In genomic region chr8:84193161-84193560, GRCm38 (mm10) we compare ENCODE assay signal across 12 mouse cellular contexts. TPM values are rescaled to one million over a fixed set of nuclear protein-coding genes. Genes with fewer than 3 reads are reported as not detected.
DNase-seq lines count a peak whose midpoint lies in the region; ATAC-seq and TF ChIP-seq lines count a peak whose summit lies in the region.
"Had no signal": no experiment of that assay in that cellular context is flagged by ENCODE, and none has a peak within 500 bp of the region (broad histone marks: within the 10 kb centered on the region; RNA-seq: fewer than 3 reads in every experiment).

No protein-coding gene starts in this region.

- TF ChIP-seq POLR2A in heart, adult 2 months (IDR thresholded peaks at IDR 0.05; ENCODE audit: insufficient read depth, low read depth, low read length): no peak
- no peak for TF ChIP-seq POLR2A in lung, adult 2 months (IDR thresholded peaks at IDR 0.05; ENCODE audit: borderline replicate concordance, extremely low read depth, low read depth, low read length)
- TF ChIP-seq POLR2A in myocyte (IDR thresholded peaks at IDR 0.05; ENCODE audit: insufficient read length, low read depth): no peak

- no peak for ATAC-seq in lung, embryonic 14.5 days (ENCODE audit: insufficient read depth)
- no peak for ATAC-seq in heart, embryonic 16.5 days (replicated peaks; ENCODE audit: extremely low read depth, insufficient read depth, low FRiP score)

- WGBS in heart, adult 2 months: 76% methylated on average over 4 of the region's 4 CpGs
- WGBS in lung, embryonic 14.5 days: 70% methylated on average over 4 of the region's 4 CpGs
- WGBS in lung, adult 2 months: 70% methylated on average over 4 of the region's 4 CpGs
- 75% methylated on average over 4 of the region's 4 CpGs for WGBS in heart, embryonic 16.5 days

- no peak for TF ChIP-seq CTCF in heart, adult 2 months (IDR thresholded peaks at IDR 0.05)
- TF ChIP-seq CTCF in lung, embryonic 14.5 days (IDR thresholded peaks at IDR 0.05; ENCODE audit: low read depth): no peak
- TF ChIP-seq CTCF in lung, adult 2 months (IDR thresholded peaks at IDR 0.05; ENCODE audit: insufficient read depth, low read length): no peak

- no peaks in the 10 kb centered on the region for H3K9me3 ChIP-seq in lung, embryonic 14.5 days (ENCODE audit: low read depth, low read length)
- no peaks in the 10 kb centered on the region for H3K9me3 ChIP-seq in heart, embryonic 16.5 days (replicated peaks; ENCODE audit: control insufficient read depth, low read length)
- H3K9me3 ChIP-seq: hindbrain, embryonic 13.5 days; midbrain, embryonic 12.5 days had no signal

- intact Hi-C loops in heart, adult 2 months (cut with DNase I): no loop called here
- intact Hi-C loops in heart, postnatal 36 days (cut with DNase I): no loop called here

- peak overlapping the region; percentile 97 for H3K27ac ChIP-seq in heart, adult 2 months
- peak overlapping the region; percentile 96 for H3K27ac ChIP-seq in lung, embryonic 14.5 days (ENCODE audit: low read depth)
- peak overlapping the region; percentile 90; the same call in 1 of the 2 replicates for H3K27ac ChIP-seq in heart, embryonic 16.5 days (ENCODE audit: low read length)
- H3K27ac ChIP-seq: liver, embryonic 14.5 days; midbrain, embryonic 12.5 days had no signal

- no peaks in the 10 kb centered on the region for H3K79me2 ChIP-seq in heart, adult 2 months (replicated peaks; ENCODE audit: control insufficient read depth, insufficient read depth, low read length)
- H3K79me2 ChIP-seq in myocyte (ENCODE audit: control insufficient read depth, insufficient read depth): no peaks in the 10 kb centered on the region

- no peak for TF ChIP-seq EP300 in heart, adult 2 months (IDR thresholded peaks at IDR 0.05; ENCODE audit: insufficient read depth, low read depth, low read length)

- peaks cover 18% of the 10 kb centered on the region for H3K4me1 ChIP-seq in heart, adult 2 months (ENCODE audit: control insufficient read depth, insufficient read depth, low read length)
- H3K4me1 ChIP-seq in lung, embryonic 14.5 days (ENCODE audit: insufficient read depth): peaks cover 13% of the 10 kb centered on the region
- H3K4me1 ChIP-seq in lung, adult 2 months (ENCODE audit: control insufficient read depth, insufficient read depth, low read length): peaks cover 14% of the 10 kb centered on the region
- H3K4me1 ChIP-seq in heart, embryonic 16.5 days (ENCODE audit: control insufficient read depth, insufficient read depth, low read length): peaks cover 21% of the 10 kb centered on the region

- no peaks in the 10 kb centered on the region for H3K27me3 ChIP-seq in heart, adult 2 months (ENCODE audit: control insufficient read depth, insufficient read depth, low read length)
- no peaks in the 10 kb centered on the region for H3K27me3 ChIP-seq in lung, embryonic 14.5 days (ENCODE audit: insufficient read depth, low read length)
- no peaks in the 10 kb centered on the region for H3K27me3 ChIP-seq in heart, embryonic 16.5 days (ENCODE audit: control insufficient read depth, insufficient read depth, low read length)
- no peaks in the 10 kb centered on the region for H3K27me3 ChIP-seq in myocyte (ENCODE audit: control insufficient read depth, insufficient read depth, insufficient read length)
- H3K27me3 ChIP-seq: Patski had no signal

- H3ac ChIP-seq in myocyte (ENCODE audit: control insufficient read depth, insufficient read length): no peak overlapping the region

- no peak overlapping the region for H3K9ac ChIP-seq in heart, adult 2 months (ENCODE audit: low read depth, low read length)
- H3K9ac ChIP-seq in lung, embryonic 14.5 days: no peak overlapping the region
- H3K9ac ChIP-seq in heart, embryonic 16.5 days (ENCODE audit: low read length): no peak overlapping the region
- H3K9ac ChIP-seq: midbrain, embryonic 12.5 days had no signal

- peak overlapping the region; percentile 61; the same call in 1 of the 2 replicates for H3K4me2 ChIP-seq in lung, embryonic 14.5 days
- no peak overlapping the region for H3K4me2 ChIP-seq in heart, embryonic 16.5 days (ENCODE audit: low read depth, low read length)
- H3K4me2 ChIP-seq in myocyte (ENCODE audit: low read depth): peak overlapping the region; percentile 19

- no peak overlapping the region for H3K4me3 ChIP-seq in heart, adult 2 months
- no peak overlapping the region for H3K4me3 ChIP-seq in lung, embryonic 14.5 days (ENCODE audit: low read depth, low read length)
- no peak overlapping the region for H3K4me3 ChIP-seq in lung, adult 2 months (replicated peaks; ENCODE audit: extremely low read depth, low read depth, low read length)
- no peak overlapping the region for H3K4me3 ChIP-seq in heart, embryonic 16.5 days (ENCODE audit: low read length)
- peak overlapping the region; percentile 15 for H3K4me3 ChIP-seq in myocyte

- no peaks in the 10 kb centered on the region; the same call in 1 of the 2 replicates for H3K36me3 ChIP-seq in heart, adult 2 months (ENCODE audit: control insufficient read depth, insufficient read depth, low read length)
- no peaks in the 10 kb centered on the region for H3K36me3 ChIP-seq in lung, embryonic 14.5 days (ENCODE audit: insufficient read depth)
- H3K36me3 ChIP-seq in heart, embryonic 16.5 days (ENCODE audit: control insufficient read depth, insufficient read depth): no peaks in the 10 kb centered on the region
- H3K36me3 ChIP-seq in myocyte (ENCODE audit: control insufficient read depth, insufficient read depth): no peaks in the 10 kb centered on the region
- H3K36me3 ChIP-seq: hindbrain, embryonic 13.5 days; midbrain, embryonic 12.5 days had no signal

- no peak for DNase-seq in heart, adult 2 months
- no peak for DNase-seq in heart, postnatal 36 days
- no peak for DNase-seq in lung, embryonic 14.5 days
- no peak for DNase-seq in lung, adult 2 months
- no peak for DNase-seq in right cerebral cortex, postnatal 36 days (ENCODE audit: low spot score in 2 of 2)
- DNase-seq in thymus, postnatal 4 days: no peak

TF ChIP-seq in myocyte, 11 proteins besides CTCF, POLR2A, EP300 and RAD21:
- TF ChIP-seq TCF12 (IDR thresholded peaks at IDR 0.05; ENCODE audit: insufficient read depth, poor library complexity, severe bottlenecking): no peak
- no peak for TF ChIP-seq MYOD1 (IDR thresholded peaks at IDR 0.05; ENCODE audit: control insufficient read depth in 1 of 3, insufficient read length in 2 of 3, low read depth in 2 of 3)
- TF ChIP-seq MYOG (IDR thresholded peaks at IDR 0.05; ENCODE audit: control insufficient read depth in 1 of 3, insufficient read depth in 1 of 3, insufficient read length in 2 of 3, low read depth in 2 of 3): no peak
- no peak for TF ChIP-seq CEBPB (IDR thresholded peaks at IDR 0.05; ENCODE audit: insufficient read depth, poor library complexity, severe bottlenecking)
- TF ChIP-seq USF1 (IDR thresholded peaks at IDR 0.05; ENCODE audit: low read depth): no peak
- no peak for TF ChIP-seq SRF (IDR thresholded peaks at IDR 0.05; ENCODE audit: control insufficient read depth, insufficient read length, low read depth)

RNA-seq across cellular contexts. Expression of gene Nanos3, which starts 8.1 kb away (rescaled TPM):
- total RNA-seq in heart, adult 2 months (2021): 1 to 10 TPM in 1 of 2 experiments, not detected in 1; 1.9 TPM
- 0.61 TPM in 1 of 2 replicates, not detected in the other for polyA plus RNA-seq in heart, adult 2 months (2012; rRNA removed)
- under 1 TPM; 0.80 to 0.95 TPM for total RNA-seq in heart, postnatal 36 days (2021)
- 2.8 and 4.2 TPM in 2 replicates for polyA plus RNA-seq in lung, embryonic 14.5 days (2014; fragmentation: Nextera tagmentation; extraction: Ambion mirVana)
- 0.18 and 0.54 TPM in 2 replicates for polyA plus RNA-seq in lung, adult 2 months (2012; rRNA removed)
- polyA plus RNA-seq in heart, embryonic 16.5 days (2015; fragmentation: Nextera tagmentation; extraction: Ambion mirVana): 1.5 and 1.6 TPM in 2 replicates
- 1.2 TPM for polyA plus RNA-seq in myocyte (2012; fragmentation: generic; extraction: Trizol)

RNA-seq across cellular contexts. Expression of gene Zswim4, which starts 43.7 kb away (rescaled TPM):
- 1 to 10 TPM; 6.8 to 8.2 TPM for total RNA-seq in heart, adult 2 months (2021)
- polyA plus RNA-seq in heart, adult 2 months (2012; rRNA removed): 7.6 and 10.4 TPM in 2 replicates
- 10 to 100 TPM in 1 of 2 experiments, 1 to 10 TPM in 1; 9.5 to 11.0 TPM for total RNA-seq in heart, postnatal 36 days (2021)
- 13.9 and 14.4 TPM in 2 replicates for polyA plus RNA-seq in lung, embryonic 14.5 days (2014; fragmentation: Nextera tagmentation; extraction: Ambion mirVana)
- 21.2 and 24.0 TPM in 2 replicates for polyA plus RNA-seq in lung, adult 2 months (2012; rRNA removed)
- polyA plus RNA-seq in heart, embryonic 16.5 days (2015; fragmentation: Nextera tagmentation; extraction: Ambion mirVana): 8.4 and 9.9 TPM in 2 replicates
- polyA plus RNA-seq in myocyte (2012; fragmentation: generic; extraction: Trizol): 12.7 TPM

RNA-seq across cellular contexts. Expression of gene 4930432K21Rik, which starts 45.3 kb away (rescaled TPM):
- under 1 TPM; 0.26 to 0.30 TPM for total RNA-seq in heart, adult 2 months (2021)
- 0.29 and 0.55 TPM in 2 replicates for polyA plus RNA-seq in heart, adult 2 months (2012; rRNA removed)
- total RNA-seq in heart, postnatal 36 days (2021): under 1 TPM in 1 of 2 experiments, not detected in 1; 0.36 TPM
- polyA plus RNA-seq in lung, embryonic 14.5 days (2014; fragmentation: Nextera tagmentation; extraction: Ambion mirVana): 0.66 and 0.99 TPM in 2 replicates
- 1.0 and 1.1 TPM in 2 replicates for polyA plus RNA-seq in lung, adult 2 months (2012; rRNA removed)
- 1.2 and 1.3 TPM in 2 replicates for polyA plus RNA-seq in heart, embryonic 16.5 days (2015; fragmentation: Nextera tagmentation; extraction: Ambion mirVana)
- polyA plus RNA-seq in myocyte (2012; fragmentation: generic; extraction: Trizol): 0.24 TPM

RNA-seq across cellular contexts. Expression of gene Cc2d1a, which starts 45.4 kb away (rescaled TPM):
- 10 to 100 TPM; 10.6 to 11.9 TPM for total RNA-seq in heart, adult 2 months (2021)
- polyA plus RNA-seq in heart, adult 2 months (2012; rRNA removed): 10.2 and 11.2 TPM in 2 replicates
- total RNA-seq in heart, postnatal 36 days (2021): 10 to 100 TPM; 14.5 to 15.8 TPM
- 17.3 and 23.6 TPM in 2 replicates for polyA plus RNA-seq in lung, embryonic 14.5 days (2014; fragmentation: Nextera tagmentation; extraction: Ambion mirVana)
- 25.9 and 27.7 TPM in 2 replicates for polyA plus RNA-seq in lung, adult 2 months (2012; rRNA removed)
- 14.8 and 15.4 TPM in 2 replicates for polyA plus RNA-seq in heart, embryonic 16.5 days (2015; fragmentation: Nextera tagmentation; extraction: Ambion mirVana)
- 25.3 TPM for polyA plus RNA-seq in myocyte (2012; fragmentation: generic; extraction: Trizol)

RNA-seq across cellular contexts. Expression of gene D8Ertd738e, which starts 56.4 kb away (rescaled TPM):
- 100 to 1,000 TPM; 206 to 249 TPM for total RNA-seq in heart, adult 2 months (2021)
- 144 and 158 TPM in 2 replicates for polyA plus RNA-seq in heart, adult 2 months (2012; rRNA removed)
- 100 to 1,000 TPM; 231 to 232 TPM for total RNA-seq in heart, postnatal 36 days (2021)
- polyA plus RNA-seq in lung, embryonic 14.5 days (2014; fragmentation: Nextera tagmentation; extraction: Ambion mirVana): 377 and 384 TPM in 2 replicates
- 116 and 149 TPM in 2 replicates for polyA plus RNA-seq in lung, adult 2 months (2012; rRNA removed)
- 297 and 311 TPM in 2 replicates for polyA plus RNA-seq in heart, embryonic 16.5 days (2015; fragmentation: Nextera tagmentation; extraction: Ambion mirVana)
- polyA plus RNA-seq in myocyte (2012; fragmentation: generic; extraction: Trizol): 232 TPM
